Mouse (Mus musculus) erythroid progenitor cell, adult 5-6 weeks (primary cell): Measurements from ENCODE around the gene Tie1. TPM values are rescaled to one million over a fixed set of nuclear protein-coding genes. Genes with fewer than 3 reads are reported as not detected.

Source experiments
- ATAC-seq: replicated peaks from 2 replicates; pipeline ENCODE4 v1.8.0; 2016; ENCODE audit warnings: moderate number of reproducible peaks, mild to moderate bottlenecking, moderate TSS enrichment, inconsistent platforms; ENCODE audit not compliant: poor library complexity, low FRiP score, severe bottlenecking
- total RNA-seq, 2 experiments: library from RNA; stranded (forward) in 1 of 2; stranded (reverse) in 1 of 2; fragments of 150-400 nt in 1 of 2; fragments of 186-747, 209-891 nt in 1 of 2; gene quantifications; 2 replicates each; pipeline versions ENCODE4 v1.2.3 to v1.2.4; 2015 to 2017; ENCODE audit warnings: low replicate concordance in 2 of 2

The Tie1 gene
- total RNA-seq, 2 experiments from 2014 or later = not detected

DNA sequence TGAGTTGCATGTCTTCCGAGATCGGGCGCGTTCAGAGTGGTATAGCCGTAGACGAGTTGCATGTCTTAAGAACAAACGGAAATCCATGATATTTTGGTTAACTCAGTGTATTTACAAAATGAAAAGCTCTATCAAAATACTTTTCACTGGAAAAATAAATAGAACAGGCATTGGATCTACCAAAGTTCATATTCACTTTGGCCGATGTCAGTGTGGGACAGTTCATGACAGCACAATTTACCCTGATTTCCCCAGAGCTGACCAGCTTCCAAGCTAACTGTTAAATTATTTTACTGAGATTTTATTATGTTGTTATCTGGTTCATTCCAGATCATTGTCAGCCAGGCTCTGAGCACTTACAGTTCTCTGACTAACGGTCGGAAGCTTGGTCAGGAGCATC lies 600 bp upstream of the Tie1 start:
- ATAC-seq = no peak

DNA sequence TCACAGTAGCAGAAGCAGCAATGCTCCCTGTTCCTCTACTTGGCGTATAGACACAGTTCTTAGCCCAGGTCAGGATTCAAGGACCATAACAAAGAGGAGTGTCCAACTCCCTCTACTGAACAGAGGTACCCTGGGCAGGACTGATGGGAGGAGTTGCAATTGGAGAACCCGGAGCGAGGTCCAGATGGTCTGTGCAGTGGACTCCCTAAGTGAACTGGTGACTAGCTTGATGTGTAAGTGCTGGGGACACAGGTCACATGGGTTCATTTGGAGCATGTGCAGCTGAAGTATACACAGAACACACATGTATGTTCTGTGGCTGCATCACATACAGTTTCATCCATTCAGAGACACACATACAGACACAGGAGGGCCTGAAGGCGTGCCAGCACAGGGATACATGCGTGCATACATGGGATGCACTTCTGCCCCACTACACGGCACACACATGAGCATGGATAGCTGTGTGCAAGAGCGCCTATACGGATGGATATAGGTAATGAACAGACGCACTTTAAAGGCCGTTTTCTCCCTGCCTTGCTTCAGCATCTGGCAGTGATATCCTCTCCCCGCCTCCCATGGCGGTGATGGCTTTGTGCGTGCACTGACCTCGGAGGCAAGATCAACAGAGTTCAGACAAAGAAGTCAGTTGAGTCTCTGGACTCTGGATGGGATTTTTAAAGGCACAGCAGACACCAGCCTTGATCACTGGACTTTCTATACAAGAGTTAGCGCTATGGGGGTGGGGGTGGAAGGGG lies 12.9 kb downstream of the Tie1 start:
- ATAC-seq = no peak

DNA sequence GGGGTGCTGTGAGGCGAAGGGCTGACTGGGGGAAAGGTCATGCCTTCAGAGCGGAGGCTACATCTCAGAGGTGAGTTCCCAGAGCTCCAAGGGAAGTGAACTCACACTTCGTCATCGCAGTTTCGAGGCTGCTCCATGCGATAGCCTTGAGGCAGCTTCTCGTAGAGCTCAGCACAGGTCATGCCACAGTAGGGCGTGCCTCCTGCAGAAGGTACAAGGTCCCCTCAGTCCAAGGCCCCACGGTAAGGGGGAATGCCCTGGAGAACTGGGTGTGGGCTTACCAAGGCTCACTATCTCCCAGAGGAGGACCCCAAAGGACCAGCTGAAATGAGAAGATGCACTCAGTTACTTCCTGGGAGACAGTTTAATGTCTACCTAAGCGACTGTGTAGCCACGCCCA lies 17.2 kb downstream of the Tie1 start:
- no peak for ATAC-seq

DNA sequence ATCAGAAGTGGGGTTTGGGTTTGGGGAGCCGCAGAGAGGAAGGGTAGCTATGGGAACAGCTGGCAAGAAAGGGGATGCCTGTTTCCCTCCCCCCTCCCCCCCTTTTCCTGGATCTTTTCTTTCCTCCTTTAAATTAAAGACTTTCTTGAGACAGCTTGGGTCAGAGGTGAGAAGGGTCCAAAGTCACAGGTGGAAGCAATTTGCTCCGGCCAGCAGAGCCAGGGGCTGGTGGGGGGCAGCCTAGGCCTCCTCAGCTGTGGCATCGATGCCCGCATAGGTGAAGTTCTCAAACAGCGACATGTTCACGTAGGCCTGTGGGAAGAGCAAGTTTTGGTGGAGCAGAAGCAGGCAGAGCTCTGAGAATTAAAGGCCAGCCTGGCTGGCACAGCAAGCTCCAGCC lies 18.6 kb downstream of the Tie1 start:
- no peak for ATAC-seq

DNA sequence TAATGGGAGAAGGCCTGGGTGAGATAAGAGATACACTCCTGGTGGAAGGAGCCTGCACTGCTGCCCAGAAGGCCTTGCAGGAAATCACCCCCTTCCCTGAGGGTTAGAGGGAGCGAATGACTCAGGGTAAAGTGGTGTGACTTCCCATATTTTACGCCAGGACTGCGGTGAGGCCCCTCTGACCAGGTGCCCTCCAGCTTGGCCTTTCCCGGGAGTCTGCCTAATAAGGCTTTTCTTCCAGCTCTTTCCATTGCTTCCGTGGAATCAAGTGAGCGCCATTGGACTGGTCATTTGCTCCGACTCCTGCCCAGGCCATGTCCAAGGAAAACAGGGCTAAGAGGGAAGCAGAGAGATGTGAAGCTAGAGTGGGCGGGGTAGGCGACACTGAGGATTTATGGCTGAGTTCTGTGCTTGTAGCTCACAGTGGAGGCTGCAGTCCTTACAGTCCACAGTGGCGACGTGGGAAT lies 24.1 kb downstream of the Tie1 start:
- ATAC-seq = no peak

DNA sequence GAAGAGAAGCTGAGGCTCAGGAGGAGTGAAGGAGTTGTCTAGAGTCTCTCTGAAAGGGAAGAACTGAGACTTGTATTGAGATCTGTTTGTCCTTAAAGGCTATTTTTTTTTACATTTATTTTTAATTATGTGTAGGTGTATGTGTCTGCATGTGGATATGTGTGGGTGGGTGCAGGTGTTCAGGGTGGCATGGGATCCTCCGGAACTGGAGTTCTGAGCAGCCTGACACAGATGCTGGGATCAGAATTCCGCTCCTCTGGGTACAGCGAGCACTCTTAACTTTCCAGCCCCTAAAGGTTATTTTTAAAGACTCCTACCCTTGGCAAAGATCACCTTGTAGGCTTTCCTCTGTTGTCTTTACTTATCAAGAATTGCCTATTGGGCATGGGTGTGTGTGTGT lies 24.9 kb downstream of the Tie1 start:
- ATAC-seq = no peak

DNA sequence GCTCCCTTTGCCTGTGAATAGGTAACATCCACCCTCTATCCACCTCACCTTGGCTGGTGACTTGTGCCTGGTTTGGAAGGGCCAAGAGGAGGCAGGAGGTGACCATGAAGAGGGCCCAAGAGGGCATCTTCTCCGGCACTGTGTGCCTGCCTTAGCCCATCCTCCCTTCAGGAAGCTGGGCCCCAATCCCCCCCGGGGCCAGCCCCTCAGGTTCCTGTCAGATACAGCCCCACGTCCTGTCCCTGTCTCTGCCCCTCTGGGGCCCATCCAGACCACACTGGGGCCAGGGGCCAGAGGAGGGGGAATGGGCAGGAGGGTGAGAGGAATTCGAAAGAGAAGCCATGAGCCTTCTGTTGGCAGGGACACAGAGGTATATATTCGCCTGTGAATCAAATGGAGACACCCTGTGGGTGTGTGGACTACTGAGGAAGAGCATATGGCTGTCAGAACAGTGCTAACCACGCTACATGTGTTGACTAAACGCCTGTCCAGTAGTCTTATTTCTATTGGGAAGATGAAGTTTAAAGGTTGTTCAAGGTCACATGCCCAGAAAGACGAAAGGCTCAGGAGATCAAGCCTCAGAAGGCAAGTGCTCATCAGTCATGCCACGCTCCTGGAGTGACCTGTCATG lies 32.4 kb downstream of the Tie1 start, which contains the start of gene Mpl:
Mpl (minus strand) TSS at position 169 of the 631 bp plus-strand sequence.
- no peak for ATAC-seq

DNA sequence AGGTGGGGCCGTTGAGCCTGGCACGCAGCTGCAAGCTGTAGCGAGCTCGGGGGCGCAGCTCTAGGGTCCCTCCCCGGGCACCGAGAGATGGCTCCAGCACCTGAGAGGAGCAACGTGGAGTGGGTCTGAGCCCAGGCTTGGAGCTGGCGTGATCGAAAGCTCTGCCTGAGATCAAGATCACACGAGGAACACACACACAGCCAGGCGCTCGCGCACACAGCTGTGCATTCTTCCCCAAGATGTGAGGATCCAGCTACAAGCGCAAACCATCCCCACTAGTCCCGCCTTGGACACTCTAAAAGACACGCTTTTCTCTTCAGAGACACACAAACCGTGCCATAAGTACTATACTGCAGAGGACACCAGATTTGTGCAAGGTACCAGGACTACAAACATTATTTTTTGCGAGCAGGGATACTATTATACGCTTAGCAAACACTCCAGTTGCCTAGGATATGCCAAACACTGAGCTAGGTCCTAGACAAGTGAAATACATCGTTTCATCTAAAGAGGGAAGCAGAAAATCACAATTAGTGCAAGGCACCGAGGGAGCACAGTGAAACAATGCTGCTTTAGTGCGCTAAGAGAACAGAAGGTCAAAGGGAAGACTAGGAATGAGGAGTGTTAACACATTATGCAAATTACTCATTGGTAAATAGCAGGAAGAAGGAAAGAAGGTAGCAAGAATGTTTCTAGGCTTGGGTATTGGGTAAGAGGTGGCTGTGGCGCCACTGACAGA lies 43.3 kb downstream of the Tie1 start:
- ATAC-seq = no peak

DNA sequence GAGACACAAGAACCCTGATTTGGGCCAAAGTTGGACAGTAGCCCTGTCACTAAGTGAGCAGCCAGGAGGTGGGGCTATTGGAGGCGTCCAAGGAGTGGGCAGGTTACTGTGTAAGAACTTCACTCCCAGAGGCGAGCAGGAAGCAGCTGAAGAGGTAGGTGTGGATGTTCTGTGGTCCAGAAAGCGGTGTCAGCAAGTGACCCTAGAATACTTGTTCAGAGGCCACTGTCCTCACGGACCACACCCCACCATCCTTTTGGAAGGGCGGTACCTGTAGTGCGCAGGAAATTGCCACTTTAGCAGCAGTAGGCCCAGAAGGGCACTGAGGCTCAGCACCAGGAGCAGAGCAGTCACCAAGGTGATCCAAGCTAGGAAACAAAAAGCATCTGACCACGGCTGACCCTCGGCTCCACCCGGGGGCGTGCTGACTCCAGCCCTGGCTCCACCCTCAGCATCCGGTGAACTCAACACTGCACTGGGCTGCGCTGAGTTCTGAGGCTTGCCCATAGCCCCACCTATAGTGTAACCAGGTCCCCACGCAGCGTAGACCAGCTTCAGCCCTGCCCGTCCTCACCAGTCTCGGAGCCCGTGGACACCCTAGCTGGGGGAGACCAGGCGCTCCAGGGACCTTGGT lies 44.0 kb downstream of the Tie1 start:
- no peak for ATAC-seq

DNA sequence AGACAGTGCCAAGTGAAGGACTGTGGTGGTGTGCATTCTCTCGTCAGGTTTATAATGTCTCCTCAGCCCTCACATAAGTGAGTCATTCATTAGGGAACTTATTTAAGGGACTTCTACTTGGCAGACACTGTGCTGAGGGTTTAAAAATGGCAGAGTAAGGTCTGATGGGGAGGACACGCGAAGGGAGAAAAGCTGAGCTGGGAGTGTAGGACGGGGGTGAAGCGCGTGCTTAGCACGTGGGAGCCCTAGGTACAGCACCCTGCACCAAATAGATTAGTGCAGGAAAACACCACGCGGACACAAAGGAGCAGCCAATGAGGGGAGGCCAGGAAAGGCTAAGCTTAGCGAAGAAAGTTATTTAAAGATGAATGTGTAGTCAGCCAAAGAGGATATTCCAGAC lies 44.8 kb downstream of the Tie1 start:
- ATAC-seq = no peak

DNA sequence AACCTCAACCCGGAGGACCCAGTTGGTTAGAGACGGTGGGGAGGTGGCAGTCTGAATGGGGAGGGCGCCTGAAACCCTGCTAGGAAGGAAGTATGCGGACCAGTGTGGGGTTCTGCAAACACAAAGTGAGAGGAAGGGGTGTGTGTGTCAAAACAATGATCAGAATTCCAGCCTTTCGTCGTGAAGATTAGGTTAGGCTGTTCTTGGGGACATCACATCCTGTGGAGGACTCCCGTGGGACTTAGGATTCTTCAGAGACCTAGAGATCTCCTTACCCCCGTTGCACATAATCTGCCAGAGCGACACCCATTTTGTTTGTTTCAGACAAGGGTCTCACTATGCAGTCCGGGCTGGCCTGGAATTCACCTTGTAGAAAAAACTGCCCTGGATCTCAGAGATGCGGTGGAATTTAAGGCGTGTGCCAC lies 52.0 kb downstream of the Tie1 start:
- peak; percentile 57 for ATAC-seq

DNA sequence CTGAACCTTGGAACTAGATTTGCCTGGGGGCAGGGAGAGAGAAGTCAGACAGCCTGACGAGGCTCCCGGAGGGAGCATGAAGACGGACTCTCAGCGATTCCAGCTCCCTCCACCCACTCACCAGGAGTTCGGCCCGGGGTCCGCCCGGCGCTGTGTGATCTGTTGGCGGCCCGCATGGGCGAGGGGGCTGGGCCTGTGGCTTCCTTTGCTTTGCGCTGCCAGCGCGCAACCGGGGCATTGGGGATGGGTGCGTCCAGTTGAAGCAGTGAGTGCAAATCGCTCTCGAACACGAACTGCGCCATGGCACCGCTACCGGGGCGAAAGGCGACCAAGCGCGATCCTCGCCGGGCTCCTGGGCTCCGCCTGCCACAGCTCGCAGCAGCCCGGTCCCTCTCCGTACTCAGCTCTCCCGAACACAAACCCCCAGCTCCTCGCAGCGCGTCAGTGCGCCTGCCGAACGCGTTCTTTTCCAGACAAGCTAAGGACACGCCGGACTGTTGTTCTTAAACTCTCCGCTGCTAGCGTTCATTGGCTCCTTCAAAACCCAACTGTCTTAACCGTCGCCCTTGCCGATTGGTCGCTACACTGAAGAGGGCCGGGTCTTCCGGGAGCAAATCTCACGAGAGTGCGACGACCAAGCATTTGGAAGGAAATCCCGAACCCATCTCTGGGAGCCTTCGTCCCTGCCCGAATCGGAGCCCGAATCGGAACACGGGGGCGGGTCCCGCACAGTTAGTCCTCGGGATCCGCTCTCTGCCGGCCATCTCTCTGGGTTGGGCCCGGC lies 52.8 kb downstream of the Tie1 start, which contains the start of gene Cdc20:
Cdc20 (minus strand) TSS at position 533 of the 784 bp plus-strand sequence.
- ATAC-seq = peak; percentile 93

DNA sequence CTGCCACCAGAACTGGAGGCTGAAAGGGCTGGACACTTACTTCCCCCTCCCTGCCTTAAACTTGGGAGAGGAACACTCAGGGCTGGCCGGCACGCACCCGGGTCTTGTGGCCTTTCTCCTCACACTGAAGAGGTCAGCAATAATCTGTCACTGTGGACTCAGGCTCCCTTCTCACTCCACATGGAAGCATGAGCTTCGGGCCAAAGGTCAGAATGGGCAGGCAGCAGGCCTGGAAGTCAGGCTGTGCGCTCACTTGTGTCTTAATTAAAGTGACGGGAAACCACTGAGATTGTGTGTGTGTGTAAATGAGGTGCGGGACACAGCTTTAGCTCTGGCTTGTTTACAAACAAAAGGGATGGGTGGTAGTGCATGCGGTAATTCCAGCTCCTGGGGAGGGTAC lies 57.5 kb downstream of the Tie1 start:
- ATAC-seq = no peak

DNA sequence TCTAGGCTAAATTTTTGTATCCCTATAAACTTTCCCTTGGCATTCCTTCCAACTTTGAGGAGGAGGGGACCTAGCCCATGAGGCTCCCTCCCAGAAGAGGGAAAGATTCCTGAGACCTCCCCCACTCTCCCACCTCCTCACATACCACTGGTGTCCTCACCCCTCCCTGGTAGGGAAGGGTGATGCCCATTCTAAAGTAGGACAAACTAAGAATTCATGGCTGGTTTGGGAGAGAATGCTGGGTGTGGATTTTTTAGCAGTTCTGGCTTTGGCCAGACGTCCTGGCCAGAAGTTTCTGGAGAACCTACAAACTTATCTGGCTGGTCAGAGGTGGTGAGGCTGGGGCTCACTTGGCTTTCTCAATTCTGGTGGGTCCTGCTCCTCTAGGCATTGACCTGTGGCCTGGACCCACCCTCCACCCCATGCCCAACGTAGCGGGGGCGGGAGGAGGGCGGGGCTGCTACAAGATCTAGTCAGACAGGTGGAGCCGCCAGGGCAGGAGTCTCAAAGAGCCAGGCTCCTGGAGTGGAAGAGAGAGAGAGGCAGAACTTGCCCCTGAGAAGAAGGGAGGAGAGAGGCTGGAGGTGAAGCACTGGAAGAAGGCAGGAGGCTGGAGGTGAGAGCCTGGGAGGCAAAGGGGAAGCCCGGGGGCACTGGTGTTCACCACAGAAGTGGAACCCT lies 60.5 kb downstream of the Tie1 start:
- ATAC-seq = no peak

DNA sequence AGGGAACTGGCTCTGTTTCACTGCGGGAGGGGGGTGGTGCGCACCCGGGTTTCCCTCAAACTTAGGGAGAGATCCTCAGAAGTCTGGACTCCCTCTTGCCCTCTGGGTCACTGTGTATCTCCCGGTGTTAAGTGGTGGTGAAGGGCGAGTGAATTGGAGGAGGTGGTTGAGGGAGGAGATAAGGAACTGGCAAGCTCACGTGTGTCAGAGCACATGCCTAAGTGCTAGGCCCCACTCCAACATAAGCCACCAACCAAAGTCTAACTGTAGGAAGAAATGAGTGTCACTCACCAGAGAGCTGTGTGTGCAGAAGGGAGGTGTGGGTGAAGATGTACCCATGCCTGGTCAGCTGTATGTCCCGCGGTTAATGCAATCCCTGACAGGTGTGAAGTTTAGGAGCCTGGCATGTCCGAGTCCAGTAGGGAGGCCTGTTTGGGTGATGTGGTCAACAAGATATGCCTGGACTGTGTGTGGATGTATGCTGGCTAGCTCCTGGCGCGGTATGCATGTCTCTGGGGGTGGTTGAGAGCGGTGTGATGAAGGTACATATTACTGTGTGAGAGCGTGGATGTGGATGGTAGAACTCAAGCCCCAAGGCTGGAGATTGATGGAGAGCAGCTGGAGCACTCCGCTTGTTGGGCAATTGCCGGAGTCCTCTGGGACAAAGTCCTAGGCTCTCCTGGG lies 61.2 kb downstream of the Tie1 start:
- ATAC-seq = peak; percentile 45

DNA sequence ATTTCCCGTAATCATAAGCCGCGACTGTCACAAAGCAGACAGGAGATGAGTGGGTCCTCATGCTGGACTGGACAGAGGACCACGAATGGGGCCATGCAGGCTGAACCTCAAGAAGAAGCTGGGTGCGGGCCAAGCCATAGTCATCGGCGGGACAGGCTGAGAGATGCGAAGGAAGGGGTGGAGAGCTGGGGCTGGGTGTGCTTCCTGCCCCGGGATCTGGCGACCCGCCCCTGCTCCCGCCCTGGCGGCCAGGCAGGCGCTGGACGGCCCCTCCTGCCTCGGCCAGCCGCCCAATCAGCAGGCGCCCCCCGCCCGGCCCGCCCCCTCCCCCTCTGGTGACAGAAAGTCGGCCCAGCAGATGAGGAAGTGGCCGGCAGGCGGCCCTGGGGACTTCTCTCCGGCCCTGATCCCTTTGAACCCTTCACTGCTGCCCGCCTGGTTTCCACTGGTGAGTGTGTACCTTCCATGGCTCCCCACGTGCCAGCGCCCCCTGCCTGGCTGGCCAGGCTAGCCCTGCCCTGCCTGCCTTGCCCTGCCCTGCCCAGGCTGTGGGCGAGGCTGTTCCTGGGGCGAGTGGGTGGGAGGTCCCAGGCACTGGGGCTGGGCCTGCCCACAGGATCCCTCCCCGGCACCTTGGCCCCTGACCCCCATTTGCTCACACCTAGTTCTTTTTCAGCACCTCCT lies 62.0 kb downstream of the Tie1 start, which contains the start of gene Elovl1:
Elovl1 (plus strand) TSS at position 326 of the 684 bp plus-strand sequence.
- ATAC-seq = peak; percentile 87

DNA sequence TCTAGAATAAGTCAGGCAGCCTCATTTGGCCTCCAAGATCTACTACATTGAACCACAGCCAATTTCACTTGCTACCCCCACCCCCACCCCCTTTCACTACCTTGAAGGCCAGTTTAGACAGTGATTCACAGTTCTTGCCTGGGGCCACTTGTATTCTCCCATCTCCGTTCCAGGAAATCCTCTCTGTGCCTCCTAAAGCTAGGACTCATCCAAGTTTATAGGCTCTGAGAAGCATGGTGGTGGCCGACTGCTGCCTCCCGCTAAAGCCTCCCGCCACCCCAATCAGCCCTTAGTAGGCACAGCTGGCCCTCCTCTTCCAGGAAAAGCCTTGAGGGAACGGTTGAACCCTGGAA lies 62.5 kb downstream of the Tie1 start:
- ATAC-seq = peak; percentile 35

DNA sequence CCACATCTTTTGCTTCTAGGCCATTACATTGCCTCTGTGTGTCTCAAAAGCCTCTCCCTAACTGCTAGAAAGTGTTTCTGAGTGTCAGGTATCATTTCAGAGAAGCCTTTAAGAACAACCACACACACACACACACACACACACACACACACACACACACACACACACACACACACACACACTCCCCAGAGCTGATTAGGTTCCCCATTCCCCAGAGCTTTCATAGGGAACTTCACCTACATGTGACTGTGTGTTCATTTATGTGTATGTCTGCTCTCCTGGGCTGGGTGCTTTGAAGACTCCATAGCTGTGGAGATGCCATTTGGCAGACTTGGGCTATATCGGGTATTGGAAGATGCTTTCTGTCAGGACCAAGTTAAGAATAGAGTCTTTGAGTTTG lies 64.5 kb downstream of the Tie1 start:
- no peak for ATAC-seq
